Mouse (Mus musculus) forelimb bud, embryonic 11.5 days (tissue): ENCODE measurements around the gene Ehmt2.
"Not testable (repeated sequence)": the region's sequence is repeated elsewhere in the genome, so short reads cannot be mapped to it uniquely, and the experiment has no call there.

ENCODE experiments used
- DNase-seq: peaks from one replicate; pipeline ENCODE4 v3.0.0-alpha.2; 2012; ENCODE audit warnings: low read depth, low spot score

Gene Ehmt2

DNA sequence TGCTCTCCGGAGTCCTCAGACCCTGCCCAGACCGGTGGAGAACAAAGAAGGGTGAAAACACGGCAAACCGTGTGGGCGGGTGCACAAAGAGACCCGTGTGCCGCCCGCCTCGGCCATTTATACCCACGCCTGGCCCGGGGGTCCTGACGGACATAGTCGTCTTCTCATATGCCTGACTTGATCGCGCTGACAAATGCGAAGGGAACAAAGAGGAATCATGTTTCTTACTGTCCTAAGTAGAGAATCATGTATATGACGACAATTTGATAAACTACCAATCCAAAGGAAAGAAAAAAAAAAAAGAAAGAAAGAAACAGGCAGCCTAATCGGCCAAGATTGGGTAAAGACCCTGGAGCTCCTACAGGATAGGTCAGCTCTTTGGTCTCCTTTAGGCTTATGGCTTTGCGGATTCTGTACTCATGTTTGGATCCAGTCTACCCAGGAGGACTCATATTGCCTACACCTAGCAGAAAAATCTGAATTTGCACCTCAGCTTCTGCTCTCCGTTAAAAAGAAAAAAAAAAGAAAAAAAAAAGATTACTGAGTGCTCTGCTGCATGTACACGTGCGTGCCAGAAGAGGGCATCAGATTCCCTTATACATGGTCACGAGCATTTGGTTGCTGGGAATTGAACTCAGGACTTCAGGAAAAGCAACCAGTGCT lies 54.2 kb downstream of the Ehmt2 start:
- peak; percentile 85 for DNase-seq

DNA sequence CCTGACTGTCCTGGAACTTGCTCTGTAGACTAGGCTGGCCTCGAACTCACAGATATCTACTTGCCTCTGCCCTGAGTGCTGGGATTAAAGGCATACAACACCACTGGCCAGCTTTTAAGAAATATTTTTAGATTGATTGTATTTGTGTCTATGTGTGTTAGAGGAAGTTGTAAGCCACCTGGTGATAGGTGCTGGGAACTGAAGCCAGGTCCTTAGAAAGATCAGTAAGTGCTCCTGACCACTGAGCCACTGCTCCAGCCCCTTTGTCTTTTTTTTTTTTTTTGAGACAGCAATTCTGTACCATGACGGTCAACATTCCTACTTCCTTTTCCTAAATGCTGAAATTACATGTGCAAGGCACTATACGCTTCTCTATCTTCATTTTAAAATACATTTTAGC lies 55.0 kb downstream of the Ehmt2 start:
- no peak for DNase-seq

DNA sequence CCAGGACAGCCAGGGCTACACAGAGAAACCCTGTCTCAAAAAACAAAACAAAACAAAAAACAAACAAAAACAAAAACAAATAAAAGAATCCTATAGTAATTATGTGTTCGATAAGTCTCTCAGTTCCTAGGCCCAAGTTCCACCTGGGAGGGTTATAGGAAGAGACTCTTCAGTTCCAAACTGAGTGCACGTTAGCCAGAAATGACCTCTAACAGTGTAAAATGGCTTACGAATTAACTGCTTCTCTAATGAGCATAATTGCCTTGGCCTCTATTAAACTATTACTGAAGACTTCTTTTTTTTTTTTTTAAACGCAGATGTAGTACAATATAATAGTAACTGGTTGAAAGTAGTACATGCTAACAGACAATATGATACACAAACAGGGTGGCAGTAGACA lies 55.6 kb downstream of the Ehmt2 start:
- DNase-seq, result no peak

DNA sequence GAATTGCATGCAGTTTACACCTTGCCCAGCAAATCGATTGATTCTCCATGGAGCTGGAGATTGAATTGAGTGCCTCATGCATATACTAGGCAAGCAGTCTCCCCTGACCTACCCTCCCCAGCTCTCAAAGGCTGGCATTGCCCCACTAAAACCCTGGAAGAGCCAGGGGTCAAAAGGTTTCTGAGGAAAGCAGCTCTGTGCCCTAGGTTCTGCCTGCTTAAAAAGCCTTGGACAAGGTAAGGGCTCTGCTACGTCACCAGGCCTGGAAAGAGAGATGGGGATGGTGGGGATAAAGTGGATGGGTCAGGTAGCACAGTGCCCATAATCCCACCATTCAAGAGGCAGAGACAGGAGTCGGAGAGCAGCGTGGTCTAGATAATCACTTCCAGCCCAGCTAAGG lies 56.6 kb downstream of the Ehmt2 start:
- no peak for DNase-seq

DNA sequence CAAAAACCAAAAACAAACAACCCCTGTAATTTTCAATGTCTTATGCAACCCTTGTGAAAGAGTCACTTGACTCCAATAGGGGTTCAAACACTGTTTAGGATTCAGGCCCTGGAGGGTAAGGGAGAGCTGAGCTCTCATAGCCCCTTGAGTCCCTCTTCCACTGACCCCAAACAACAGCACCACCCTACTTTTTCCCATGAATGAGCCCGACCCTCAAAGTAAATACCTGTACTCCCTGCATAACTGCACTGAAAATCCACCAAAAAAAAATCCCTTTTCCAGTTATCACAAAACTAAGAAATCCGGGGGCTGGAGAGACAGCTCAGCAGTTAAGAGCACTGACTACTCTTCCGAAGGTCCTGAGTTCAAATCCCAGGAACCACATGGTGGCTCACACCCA lies 57.6 kb downstream of the Ehmt2 start:
- no peak for DNase-seq

DNA sequence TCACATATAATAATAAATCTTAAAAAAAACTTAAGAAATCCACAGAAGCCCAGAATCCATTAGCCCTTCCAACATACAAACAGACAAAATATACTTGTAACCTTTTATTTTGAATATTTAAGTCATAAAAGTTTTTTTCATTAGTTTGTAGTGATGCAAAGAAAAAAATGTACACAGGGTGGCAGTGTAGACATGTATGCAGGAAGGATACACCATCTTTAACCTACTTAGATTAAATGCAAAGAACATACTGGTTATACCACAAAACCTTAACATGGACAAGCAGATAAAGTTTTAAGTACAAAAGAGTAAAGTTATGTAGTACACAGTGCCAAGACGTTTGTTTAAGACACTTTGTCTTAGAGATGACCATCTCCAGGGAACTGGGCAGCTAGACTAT lies 58.1 kb downstream of the Ehmt2 start:
- no peak for DNase-seq

DNA sequence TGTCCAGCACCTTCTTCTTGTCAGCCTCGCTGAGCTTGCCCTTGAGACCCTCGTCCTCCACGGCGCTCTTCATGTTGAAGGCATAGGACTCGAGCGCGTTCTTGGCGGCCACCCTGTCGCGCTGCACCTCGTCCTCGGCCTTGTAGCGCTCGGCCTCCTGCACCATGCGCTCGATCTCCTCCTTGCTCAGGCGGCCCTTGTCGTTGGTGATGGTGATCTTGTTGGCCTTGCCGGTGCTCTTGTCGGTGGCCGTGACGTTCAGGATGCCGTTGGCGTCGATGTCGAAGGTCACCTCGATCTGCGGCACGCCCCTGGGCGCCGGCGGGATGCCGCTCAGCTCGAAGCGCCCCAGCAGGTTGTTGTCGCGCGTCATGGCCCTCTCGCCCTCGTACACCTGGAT lies 59.0 kb downstream of the Ehmt2 start:
- DNase-seq, result not testable (repeated sequence)

DNA sequence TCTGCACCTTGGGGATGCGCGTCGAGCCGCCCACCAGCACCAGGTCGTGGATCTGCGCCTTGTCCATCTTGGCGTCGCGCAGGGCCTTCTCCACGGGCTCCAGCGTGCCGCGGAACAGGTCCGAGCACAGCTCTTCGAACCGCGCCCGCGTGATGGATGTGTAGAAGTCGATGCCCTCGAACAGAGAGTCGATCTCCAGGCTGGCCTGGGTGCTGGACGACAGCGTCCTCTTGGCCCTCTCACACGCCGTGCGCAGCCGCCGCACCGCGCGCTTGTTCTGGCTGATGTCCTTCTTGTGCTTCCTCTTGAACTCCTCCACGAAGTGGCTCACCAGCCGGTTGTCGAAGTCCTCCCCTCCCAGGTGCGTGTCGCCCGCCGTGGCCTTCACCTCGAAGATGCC lies 59.7 kb downstream of the Ehmt2 start:
- DNase-seq, result not testable (repeated sequence)

DNA sequence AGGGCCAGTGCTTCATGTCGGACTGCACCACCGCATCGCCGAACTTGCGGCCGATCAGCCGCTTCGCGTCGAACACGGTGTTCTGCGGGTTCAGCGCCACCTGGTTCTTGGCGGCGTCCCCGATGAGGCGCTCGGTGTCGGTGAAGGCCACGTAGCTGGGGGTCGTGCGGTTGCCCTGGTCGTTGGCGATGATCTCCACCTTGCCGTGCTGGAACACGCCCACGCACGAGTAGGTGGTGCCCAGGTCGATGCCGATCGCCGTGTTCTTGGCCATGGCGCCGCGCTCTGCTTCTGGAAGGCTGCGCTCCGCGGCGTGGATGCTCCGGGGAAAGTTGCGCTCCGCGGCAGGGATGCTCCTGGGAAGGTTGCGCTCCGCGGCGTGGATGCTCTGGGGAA lies 60.5 kb downstream of the Ehmt2 start:
- not testable (repeated sequence) for DNase-seq

DNA sequence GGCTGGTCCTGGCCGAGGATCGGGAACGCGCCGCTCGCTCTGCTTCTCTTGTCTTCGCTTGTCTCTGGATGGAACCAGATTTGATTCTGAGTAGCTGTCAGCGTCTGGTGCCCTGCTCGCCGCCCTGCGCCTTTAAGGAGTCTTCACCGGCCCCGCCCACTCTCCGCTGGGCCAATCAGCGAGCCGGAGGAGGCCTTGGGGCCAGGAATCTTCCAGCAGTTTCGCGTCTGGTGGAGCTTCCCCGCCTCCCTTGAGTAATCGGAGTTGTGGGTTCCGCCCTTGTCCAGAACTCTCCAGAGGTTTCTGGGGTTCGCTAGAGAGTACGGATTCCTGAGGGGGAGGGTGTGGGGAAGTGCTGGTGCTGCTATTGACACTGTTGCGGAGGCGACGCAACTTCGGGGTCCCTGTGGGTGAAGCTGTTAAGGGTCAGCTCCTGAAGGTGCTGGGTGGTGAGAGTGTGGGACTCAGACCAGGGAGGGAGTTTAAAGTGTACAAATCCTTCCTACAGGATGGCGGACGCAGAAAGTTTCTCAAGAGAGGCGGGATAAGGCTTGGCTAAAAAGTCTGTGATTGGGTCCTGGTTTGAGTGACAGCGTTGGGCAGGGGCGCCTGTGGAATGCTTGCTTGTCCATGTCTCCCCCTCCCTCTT lies 61.0 kb downstream of the Ehmt2 start, which contains the start of gene Hspa1b:
Gene Hspa1b (minus strand): TSS at position 109 of the 649 bp plus-strand sequence.
- peak; percentile 76 for DNase-seq

DNA sequence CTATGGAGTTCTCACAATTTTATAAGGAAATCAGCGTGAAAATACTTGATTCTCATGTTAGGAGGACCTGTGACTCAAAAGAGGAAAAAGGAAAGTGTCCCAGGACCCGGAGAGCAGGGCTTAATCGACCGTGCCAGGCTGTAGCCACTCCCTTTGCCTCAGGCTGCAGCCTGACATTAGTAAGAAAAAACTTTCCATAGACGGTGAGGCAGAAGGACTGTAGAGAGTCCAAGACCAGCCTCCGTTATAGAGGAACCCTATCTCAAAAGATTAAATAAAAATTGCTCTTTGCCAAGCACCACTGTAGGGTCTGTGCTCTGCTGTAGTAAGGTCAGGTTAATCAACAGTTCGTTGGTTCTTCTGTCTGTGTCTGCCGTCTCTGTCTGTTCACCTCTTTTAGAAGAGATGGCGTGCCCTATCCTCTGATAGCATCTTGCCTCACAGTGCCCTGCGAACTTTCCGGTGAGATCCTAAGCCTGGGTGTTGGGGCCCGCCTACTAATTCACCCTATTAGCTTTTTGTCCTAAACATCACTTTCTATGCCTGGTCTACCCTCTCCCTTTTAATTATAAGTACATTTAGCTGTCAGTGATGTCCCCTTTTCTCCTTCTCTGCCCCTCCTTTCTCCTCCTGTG lies 61.7 kb downstream of the Ehmt2 start:
- DNase-seq, result no peak

DNA sequence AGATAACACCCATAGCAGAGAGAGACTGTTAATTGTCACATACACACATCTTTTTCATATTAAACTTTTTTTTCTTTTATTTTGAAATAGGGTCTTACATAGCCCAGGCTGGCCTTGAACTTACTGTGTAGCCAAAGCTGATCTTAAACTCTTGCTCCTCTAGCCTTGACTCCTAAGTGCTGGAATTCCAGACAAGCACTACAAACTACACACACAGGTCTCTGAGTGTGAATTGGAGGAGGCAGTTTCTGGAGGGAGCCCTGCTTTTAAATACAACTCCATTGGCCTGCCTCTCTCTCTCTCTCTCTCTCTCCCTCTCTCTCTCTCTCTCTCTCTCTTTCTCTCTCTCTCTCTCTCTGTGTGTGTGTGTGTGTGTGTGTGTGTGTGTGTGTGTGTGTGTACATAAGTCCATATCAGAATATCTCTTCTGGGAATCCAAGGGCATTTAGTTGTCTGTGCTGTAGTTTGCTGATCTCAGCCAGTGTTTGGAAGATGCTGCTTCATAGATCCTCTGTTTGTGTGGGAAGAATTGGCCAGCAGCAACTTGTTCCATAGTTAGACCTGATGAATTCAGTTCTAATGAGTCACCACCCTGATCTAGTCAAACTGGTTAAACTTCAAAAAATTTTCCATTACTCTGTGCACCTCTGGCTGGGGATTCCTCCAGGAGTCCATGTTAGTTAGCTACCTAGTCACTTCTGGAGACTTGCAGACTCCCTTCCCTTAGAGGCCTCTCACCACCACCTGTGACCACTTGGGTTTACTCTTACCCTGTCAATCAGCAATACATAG lies 62.6 kb downstream of the Ehmt2 start:
- no peak for DNase-seq

DNA sequence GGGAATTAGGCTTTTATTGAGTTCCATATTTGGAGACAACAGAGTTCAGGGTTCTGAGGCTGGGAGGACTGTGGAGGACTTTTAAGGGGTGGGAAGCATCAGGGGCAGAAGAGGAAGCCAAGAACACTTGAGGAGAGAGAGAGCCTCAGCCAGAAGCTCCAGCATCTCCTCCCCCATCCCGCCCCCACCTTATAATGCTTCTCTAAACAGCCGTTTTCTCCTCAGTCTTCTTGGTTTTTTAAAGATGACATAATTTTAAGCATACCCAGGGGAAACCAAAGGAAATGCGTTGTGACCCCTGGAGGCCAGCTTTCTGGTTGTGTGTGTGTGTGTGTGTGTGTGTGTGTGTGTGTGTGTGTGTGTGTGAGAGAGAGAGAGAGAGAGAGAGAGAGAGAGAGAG lies 63.9 kb downstream of the Ehmt2 start:
- no peak for DNase-seq

DNA sequence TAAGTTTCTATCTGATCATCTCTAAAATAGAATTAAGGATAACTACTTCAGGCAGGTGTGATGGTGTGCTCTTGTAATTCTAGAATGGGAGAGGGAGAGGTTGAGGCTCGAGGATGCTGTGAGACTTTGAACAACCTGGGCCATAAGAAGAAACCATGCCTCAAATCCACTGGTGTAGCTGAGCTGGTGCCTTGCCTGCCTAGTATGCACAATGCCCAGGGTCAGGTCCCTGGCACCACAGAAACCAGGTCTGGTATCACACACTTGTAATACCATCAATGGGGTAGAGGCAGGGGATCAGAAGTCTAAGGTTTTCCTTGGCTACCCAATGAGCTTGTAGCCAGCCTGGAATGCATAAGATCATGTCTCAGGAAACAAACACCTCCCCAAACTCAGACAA lies 64.6 kb downstream of the Ehmt2 start:
- DNase-seq, result no peak
